Mouse (Mus musculus): Measurements from ENCODE around the gene Cd38. TPM values are rescaled to one million over a fixed set of nuclear protein-coding genes. Genes with fewer than 3 reads are reported as not detected.

Cd38 gene
- polyA plus RNA-seq (2017; shearing (Covaris generic)), result 39.4 TPM

GRCm38 (mm10) chr5:43868253-43868652 lies at the start of gene Cd38:
Gene Cd38, plus strand, starts transcription at chr5:43868553.

DNA sequence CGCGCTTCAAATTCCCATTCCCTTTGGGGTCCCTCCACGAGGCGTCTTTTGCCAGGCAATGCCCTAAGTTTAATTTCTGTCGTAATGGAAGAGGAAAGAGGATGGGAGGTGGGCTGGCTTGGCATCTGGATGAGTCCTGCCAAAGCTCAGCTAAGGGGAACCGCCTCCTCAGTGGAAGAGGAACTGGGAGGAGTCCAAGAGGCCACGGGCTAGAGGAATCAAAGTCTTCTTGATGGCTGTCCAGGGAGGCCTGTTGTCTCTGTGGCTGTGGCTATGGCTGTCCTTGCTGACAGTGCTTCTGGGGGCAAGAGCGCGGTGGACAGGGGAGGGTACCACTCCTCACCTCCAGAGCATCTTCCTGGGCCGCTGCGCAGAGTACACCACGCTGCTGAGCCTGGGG lies 49.7 kb upstream of the Cd38 start, which contains the start of gene Bst1:
Gene Bst1, plus strand, starts transcription at position 191 of the 400 bp plus-strand sequence.

GRCm38 (mm10) chr5:43821538-43821937 lies 46.8 kb upstream of the Cd38 start, which contains the start of gene Fbxl5:
Gene Fbxl5, minus strand, starts transcription at chr5:43821638.

DNA sequence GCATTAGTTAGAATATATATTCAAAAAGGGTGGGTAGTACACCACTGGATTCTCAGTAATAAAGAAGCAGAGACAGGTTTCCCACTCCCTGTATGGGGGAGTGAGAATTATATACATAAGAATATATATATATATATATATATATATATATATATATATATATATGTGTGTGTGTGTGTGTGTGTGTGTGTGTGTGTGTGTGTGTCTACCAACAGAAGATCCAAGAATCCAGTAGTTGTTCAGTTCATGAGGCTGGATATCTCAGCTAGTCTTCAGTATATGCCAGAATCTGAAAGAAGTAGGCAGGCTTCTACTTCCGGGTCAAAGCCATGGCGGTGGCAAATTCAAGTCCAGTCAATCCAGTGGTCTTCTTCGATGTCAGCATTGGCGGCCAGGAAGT lies 44.5 kb downstream of the Cd38 start, which contains the start of gene Gm7879:
Gene Gm7879, plus strand, starts transcription at position 301 of the 400 bp plus-strand sequence.

Other genes with a start within 250 kb of the Cd38 start
- gene Cc2d2a, start 206.2 kb upstream of the Cd38 start, polyA plus RNA-seq (2017; shearing (Covaris generic)), result 1.6 TPM
- not detected for gene Bst1, start 49.7 kb upstream of the Cd38 start, polyA plus RNA-seq (2017; shearing (Covaris generic))
- gene Fbxl5, start 46.9 kb upstream of the Cd38 start, polyA plus RNA-seq (2017; shearing (Covaris generic)), result 74.2 TPM
- 1.3 TPM for gene Gm7879, start 44.6 kb downstream of the Cd38 start, polyA plus RNA-seq (2017; shearing (Covaris generic))
- not detected for gene Fgfbp1, start 113.2 kb downstream of the Cd38 start, polyA plus RNA-seq (2017; shearing (Covaris generic))
- gene Prom1, start 233.5 kb downstream of the Cd38 start, polyA plus RNA-seq (2017; shearing (Covaris generic)), result 0.46 TPM

Data from activated CD4-positive, CD25-positive, alpha-beta regulatory T cell, adult 9 weeks (primary cell).